Mouse (Mus musculus) liver, embryonic 14.5 days (tissue): ENCODE results near the gene Gpr12. TPM values are rescaled to one million over a fixed set of nuclear protein-coding genes. Genes with fewer than 3 reads are reported as not detected.

Experiments used
- ATAC-seq: fragments of 200-750 bp; cut with Nextera tagmentation; 2 replicates; pipeline ENCODE4 v1.8.0; 2017; ENCODE audit warnings: moderate number of reproducible peaks, mild to moderate bottlenecking, moderate library complexity; ENCODE audit not compliant: insufficient read depth
- DNase-seq, 3 experiments: peaks; one replicate each; pipeline ENCODE4 v3.0.0-alpha.2; 2012 to 2013; ENCODE audit warnings: low read depth in 3 of 3, low spot score in 3 of 3
- H3K27ac ChIP-seq: fragments of 300-500 bp; sonication (generic); 2 replicates; pipeline ENCODE4 v1.5.1; 2014; ENCODE audit warnings: moderate library complexity, mild to moderate bottlenecking, control low read depth, inconsistent platforms
- H3K27me3 ChIP-seq: fragments of 300-500 bp; sonication (generic); 2 replicates; pipeline ENCODE4 v1.6.1; 2014; ENCODE audit warnings: mild to moderate bottlenecking, low read length, moderate library complexity; ENCODE audit not compliant: control insufficient read depth, insufficient read depth
- H3K36me3 ChIP-seq: fragments of 300-500 bp; sonication (generic); replicated peaks from 2 replicates; pipeline ENCODE4 v1.6.1; 2014; ENCODE audit warnings: low read depth; ENCODE audit not compliant: control insufficient read depth, insufficient read depth
- H3K4me1 ChIP-seq, 2 experiments: fragments of 200-500 bp in 1 of 2; fragments of 300-500 bp in 1 of 2; sonication (generic) in 1 of 2; replicated peaks; 2 replicates each; pipeline ENCODE4 v1.6.1; 2012 to 2014; ENCODE audit warnings: antibody characterized with exemption in 1 of 2, inconsistent platforms in 1 of 2, low read length in 1 of 2; ENCODE audit not compliant: control insufficient read depth in 2 of 2, insufficient read depth in 2 of 2
- H3K4me2 ChIP-seq: fragments of 300-500 bp; sonication (generic); 2 replicates; pipeline ENCODE4 v1.6.1; 2014; ENCODE audit warnings: low read depth, mild to moderate bottlenecking, control low read depth, moderate library complexity
- H3K4me3 ChIP-seq, 2 experiments: fragments of 200-500 bp in 1 of 2; fragments of 300-500 bp in 1 of 2; sonication (generic) in 1 of 2; 2 replicates each; pipeline ENCODE4 v1.5.1; 2012 to 2014; ENCODE audit warnings: low read depth in 2 of 2, low read length in 2 of 2, mild to moderate bottlenecking in 2 of 2, control low read depth in 1 of 2, inconsistent platforms in 1 of 2, moderate library complexity in 1 of 2; ENCODE audit not compliant: insufficient read depth in 1 of 2
- H3K9ac ChIP-seq: fragments of 300-500 bp; sonication (generic); replicated peaks from 2 replicates; pipeline ENCODE4 v1.6.1; 2014; ENCODE audit warnings: mild to moderate bottlenecking, control low read depth, moderate library complexity
- H3K9me3 ChIP-seq: fragments of 300-500 bp; sonication (generic); 2 replicates; pipeline ENCODE4 v1.6.1; 2016; ENCODE audit warnings: low read length, mixed read lengths; ENCODE audit not compliant: control insufficient read depth
- CTCF ChIP-seq: IDR thresholded peaks from 2 replicates; pipeline ENCODE4 v1.5.1; 2016; ENCODE audit warnings: antibody characterized with exemption, low read depth, control low read depth
- EP300 ChIP-seq: IDR thresholded peaks from 2 replicates; pipeline ENCODE4 v1.6.1; 2016; ENCODE audit warnings: antibody characterized with exemption, low read depth
- WGBS: fragments of 180-500 bp; shearing (Covaris S2); extraction: QIAGEN DNeasy Blood & Tissue Kit; methylation state at CpG from one replicate; pipeline ENCODE4 v1.1.7; 2014; ENCODE audit not compliant: insufficient replicate concordance; 5-methylcytosine and 5-hydroxymethylcytosine counted together
- polyA plus RNA-seq, 2 experiments: library from polyadenylated mRNA; depleted of rRNA in 1 of 2; stranded (reverse) in 1 of 2; unstranded in 1 of 2; fragments of >200 nt; fragmentation: Nextera tagmentation in 1 of 2; extraction: Ambion mirVana in 1 of 2; gene quantifications; 2 replicates each; pipeline versions ENCODE4 v1.2.1 to v1.2.3; 2012 to 2014

Gene Gpr12
- polyA plus RNA-seq, 2 experiments: 0.05 to 0.99 TPM

- no peak for ATAC-seq
- 52% methylated on average over 5 of the region's 5 CpGs for WGBS
- Histone ChIP-seq H3K27me3 (no peaks in the 10 kb centered on the region), H3K4me3 (no peak overlapping the region), H3K4me2 (no peak overlapping the region), H3K36me3 (no peaks in the 10 kb centered on the region), H3K4me1 (no peaks in the 10 kb centered on the region), H3K9me3 (no peaks in the 10 kb centered on the region), H3K27ac (no peak overlapping the region), H3K9ac (no peak overlapping the region)
- no peak for DNase-seq
- no peak for TF ChIP-seq CTCF
- TF ChIP-seq EP300: no peak
These were observed 42.9 kb upstream of the Gpr12 start for GRCm38 (mm10) chr5:146627901-146628300.

GRCm38 (mm10) chr5:146625635-146626311 lies 40.7 kb upstream of the Gpr12 start:
- no peak overlapping the region for H3K27ac ChIP-seq
- H3K9me3 ChIP-seq: no peaks in the 10 kb centered on the region
- no peak for ATAC-seq
- TF ChIP-seq EP300 (no peak), CTCF (no peak)
- no peak overlapping the region for H3K9ac ChIP-seq
- no peaks in the 10 kb centered on the region for H3K27me3 ChIP-seq
- 42% methylated on average over 6 of the region's 6 CpGs for WGBS
- H3K4me2 ChIP-seq: no peak overlapping the region
- DNase-seq: no peak
- no peak overlapping the region for H3K4me3 ChIP-seq
- H3K36me3 ChIP-seq: no peaks in the 10 kb centered on the region
- no peaks in the 10 kb centered on the region for H3K4me1 ChIP-seq

DNA sequence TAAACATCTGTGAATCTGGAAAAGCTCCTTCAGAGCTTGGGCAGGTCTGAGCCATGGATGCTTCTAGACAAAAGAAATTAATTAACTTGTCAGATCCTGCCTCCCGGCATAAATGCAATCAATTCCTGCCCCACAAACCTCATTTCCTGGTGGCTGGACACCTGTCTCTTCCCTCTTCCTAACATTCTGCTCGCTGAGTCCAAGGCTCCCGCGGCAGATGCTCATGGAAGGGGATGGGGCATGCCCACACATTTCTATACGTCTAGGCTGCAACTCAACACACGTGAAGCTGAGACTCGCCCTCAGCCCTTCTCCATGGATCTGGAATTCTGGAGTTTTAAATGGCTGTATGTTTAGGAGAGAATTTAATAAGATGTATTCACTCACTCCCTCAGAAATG lies 26.8 kb upstream of the Gpr12 start:
- no peaks in the 10 kb centered on the region for H3K4me1 ChIP-seq
- TF ChIP-seq EP300: no peak
- TF ChIP-seq CTCF: no peak
- 50% methylated on average over 7 of the region's 7 CpGs for WGBS

DNA sequence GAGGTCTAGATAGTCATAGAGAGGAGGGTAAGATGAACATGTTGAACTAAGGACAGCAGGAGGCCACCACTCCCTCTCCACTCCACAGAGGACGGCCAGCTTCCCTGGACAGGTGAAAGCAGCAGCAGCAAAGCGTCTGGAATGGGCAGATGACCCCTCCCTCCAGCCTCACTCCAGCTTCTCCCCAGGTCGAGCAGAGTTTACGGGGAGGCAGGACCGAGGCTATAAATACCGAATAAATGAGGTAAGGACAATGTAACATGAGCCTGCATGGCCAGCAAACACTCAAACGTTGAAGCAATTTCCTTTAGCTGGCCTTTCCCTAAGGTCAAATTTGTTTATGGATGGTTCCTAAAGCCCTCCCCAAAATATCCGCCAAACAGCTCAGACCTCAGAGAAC lies 26.0 kb upstream of the Gpr12 start:
- Histone ChIP-seq H3K4me3 (no peak overlapping the region), H3K27ac (no peak overlapping the region), H3K4me1 (no peaks in the 10 kb centered on the region), H3K36me3 (no peaks in the 10 kb centered on the region), H3K27me3 (no peaks in the 10 kb centered on the region), H3K4me2 (no peak overlapping the region), H3K9me3 (no peaks in the 10 kb centered on the region), H3K9ac (no peak overlapping the region)
- TF ChIP-seq EP300 (no peak), CTCF (no peak)
- WGBS: 34% methylated on average over 8 of the region's 8 CpGs
- no peak for DNase-seq
- ATAC-seq: no peak

More for the DNA sequence above, 26.8 kb upstream of the Gpr12 start:
- Histone ChIP-seq H3K9ac (no peak overlapping the region), H3K27ac (no peak overlapping the region), H3K36me3 (no peaks in the 10 kb centered on the region), H3K4me2 (no peak overlapping the region), H3K27me3 (no peaks in the 10 kb centered on the region), H3K4me3 (no peak overlapping the region), H3K9me3 (no peaks in the 10 kb centered on the region)
- ATAC-seq (no peak), DNase-seq (no peak)

GRCm38 (mm10) chr5:146609646-146610045 lies 24.6 kb upstream of the Gpr12 start:
- TF ChIP-seq EP300 (no peak), CTCF (no peak)
- Histone ChIP-seq H3K4me3 (no peak overlapping the region), H3K4me2 (no peak overlapping the region), H3K36me3 (no peaks in the 10 kb centered on the region), H3K4me1 (no peaks in the 10 kb centered on the region), H3K9me3 (no peaks in the 10 kb centered on the region), H3K27ac (no peak overlapping the region), H3K9ac (no peak overlapping the region), H3K27me3 (no peaks in the 10 kb centered on the region)
- ATAC-seq (no peak), DNase-seq (no peak)
- WGBS: 50% methylated on average over 10 of the region's 10 CpGs
